Mouse (Mus musculus) urinary bladder, postnatal 25 days (tissue): ENCODE results near the gene Bpifb1.
"Not testable (repeated sequence)": the region's sequence is repeated elsewhere in the genome, so short reads cannot be mapped to it uniquely, and the experiment has no call there.

Experiments
- DNase-seq: peaks from one replicate; pipeline ENCODE4 v3.0.0; 2022; ENCODE audit warnings: low spot score

Gene Bpifb1

GRCm38 (mm10) chr2:154211881-154212280, 21.3 kb downstream of the Bpifb1 start:
- DNase-seq: no peak

GRCm38 (mm10) chr2:154215191-154215590, 24.6 kb downstream of the Bpifb1 start:
- DNase-seq: peak; percentile 71

- no peak for DNase-seq
Measured at GRCm38 (mm10) chr2:154219950-154220349, 29.3 kb downstream of the Bpifb1 start.

GRCm38 (mm10) chr2:154223265-154223916, 32.8 kb downstream of the Bpifb1 start, which contains the start of gene Bpifb5:
Bpifb5 (plus strand) TSS chr2:154223742.
- DNase-seq: no peak

- DNase-seq: no peak
Measured at GRCm38 (mm10) chr2:154223917-154224273, 33.3 kb downstream of the Bpifb1 start.

- no peak for DNase-seq
Measured at GRCm38 (mm10) chr2:154226991-154227390, 36.4 kb downstream of the Bpifb1 start.

- no peak for DNase-seq
Measured at GRCm38 (mm10) chr2:154227830-154228229, 37.2 kb downstream of the Bpifb1 start.

GRCm38 (mm10) chr2:154233426-154233825, 42.8 kb downstream of the Bpifb1 start:
- DNase-seq: no peak

- no peak for DNase-seq
Measured at GRCm38 (mm10) chr2:154240771-154241170, 50.2 kb downstream of the Bpifb1 start.

GRCm38 (mm10) chr2:154242726-154243125, 52.1 kb downstream of the Bpifb1 start:
- not testable (repeated sequence) for DNase-seq

- no peak for DNase-seq
Measured at GRCm38 (mm10) chr2:154243356-154244036, 52.9 kb downstream of the Bpifb1 start.

GRCm38 (mm10) chr2:154245322-154245721, 54.7 kb downstream of the Bpifb1 start:
- DNase-seq: no peak

GRCm38 (mm10) chr2:154255254-154255653, 64.6 kb downstream of the Bpifb1 start:
- DNase-seq: not testable (repeated sequence)

GRCm38 (mm10) chr2:154255770-154256169, 65.2 kb downstream of the Bpifb1 start:
- no peak for DNase-seq

GRCm38 (mm10) chr2:154257554-154257953, 66.9 kb downstream of the Bpifb1 start, which contains the start of gene Bpifb9a:
Bpifb9a (plus strand) TSS chr2:154257854.
- DNase-seq: not testable (repeated sequence)

GRCm38 (mm10) chr2:154264397-154264796, 73.8 kb downstream of the Bpifb1 start:
- DNase-seq: not testable (repeated sequence)
